Mouse (Mus musculus) stomach, adult 2 months (tissue): Measurements from ENCODE around the gene Nufip2. TPM values are rescaled to one million over a fixed set of nuclear protein-coding genes. Genes with fewer than 3 reads are reported as not detected.

Experiments
- polyA plus RNA-seq: library from polyadenylated mRNA; depleted of rRNA; stranded (reverse); fragments of >200 nt; gene quantifications from 2 replicates; pipeline ENCODE4 v1.2.3, GENCODE M21; 2012; rRNA removed

Nufip2 gene
- 3.7 and 4.9 TPM in 2 replicates for polyA plus RNA-seq

DNA sequence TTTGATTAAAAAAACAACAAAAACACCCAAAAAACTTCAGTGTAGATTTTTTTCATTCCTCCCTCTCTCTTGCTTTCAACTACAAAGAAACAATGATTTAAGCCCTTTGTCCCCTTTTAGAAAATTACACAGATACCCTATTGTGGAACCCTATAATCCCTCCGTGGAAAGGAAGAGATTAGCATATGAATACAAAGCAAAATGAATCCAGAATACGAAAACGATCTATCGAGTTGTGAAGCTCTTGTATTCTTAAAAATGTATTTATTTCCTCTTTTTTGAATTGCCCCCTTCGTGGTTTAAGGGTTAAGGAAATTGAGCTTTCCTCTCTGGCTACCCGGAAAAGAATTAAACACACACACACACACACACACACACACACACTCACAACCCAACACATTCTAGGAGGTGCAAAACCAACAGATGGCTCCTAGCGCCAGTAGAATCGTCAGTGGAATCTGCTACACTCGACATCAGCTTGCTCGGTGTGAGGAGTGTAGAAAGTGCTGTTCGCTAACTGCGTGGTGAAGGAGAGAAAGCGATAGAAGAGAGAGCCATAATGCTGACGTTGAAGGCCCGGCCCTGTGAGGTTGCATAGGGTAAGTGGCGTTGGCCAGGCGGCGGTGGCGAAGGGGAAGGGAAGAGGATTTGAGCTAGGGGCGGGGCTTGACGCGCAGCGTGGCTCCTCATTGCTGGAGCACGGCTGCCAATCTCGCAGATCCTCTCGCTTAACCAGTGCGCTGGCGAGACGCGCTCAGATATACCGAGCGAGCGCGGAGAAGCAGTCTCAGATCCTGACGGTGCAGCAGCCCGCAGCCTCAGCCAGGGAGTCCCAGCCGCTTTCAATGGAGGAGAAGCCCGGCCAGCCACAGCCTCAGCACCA, at the start of gene Nufip2:
Nufip2 (plus strand) TSS at position 773 of the 883 bp plus-strand sequence.

GRCm38 (mm10) chr11:77725183-77725582, 39.2 kb downstream of the Nufip2 start, which contains the start of gene Cryba1:
Cryba1 (minus strand) TSS chr11:77725283.

DNA sequence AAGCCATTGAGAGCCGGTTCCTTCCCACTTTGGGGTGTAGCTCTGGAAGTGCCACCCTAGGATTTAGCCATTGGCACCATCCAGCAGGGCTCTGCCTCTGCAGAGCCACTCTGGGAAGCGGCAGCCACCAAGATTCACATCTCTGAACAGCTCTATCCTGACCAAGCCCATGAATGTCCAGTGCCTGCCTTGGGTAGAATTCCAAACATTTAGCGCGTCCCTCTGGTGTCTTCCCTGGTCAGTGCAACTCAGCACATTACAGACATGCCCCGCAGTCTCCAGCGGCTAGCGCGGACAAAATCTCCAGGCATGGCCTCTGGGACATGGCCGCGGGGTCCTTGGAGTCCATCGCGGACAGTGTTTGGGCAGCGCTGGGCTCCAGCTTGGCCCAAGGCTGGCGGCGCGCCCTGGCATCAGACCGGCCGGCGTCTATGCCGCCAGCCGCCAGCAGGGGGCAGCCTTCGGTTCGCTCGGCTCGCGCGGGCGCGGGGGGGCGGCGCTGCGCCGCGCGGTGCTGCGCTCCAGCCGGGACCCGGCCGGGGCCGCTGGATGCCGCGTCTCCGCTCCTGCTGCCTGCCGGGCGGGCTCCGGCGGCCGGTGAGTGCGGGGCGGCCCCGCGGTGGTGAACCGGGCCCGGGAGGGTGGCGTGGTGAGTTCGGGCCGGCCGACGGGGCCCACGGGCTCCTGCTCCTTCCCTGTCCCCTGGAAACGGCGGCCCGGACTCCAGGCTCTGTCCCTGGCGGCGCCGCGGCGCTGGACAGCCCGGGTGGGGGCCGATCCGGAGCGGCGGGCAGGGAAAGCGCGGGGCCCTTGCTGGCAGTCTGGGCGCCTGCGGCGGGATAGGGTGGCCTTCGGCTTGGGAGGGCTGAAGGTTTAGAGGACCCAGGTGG, 77.1 kb downstream of the Nufip2 start, which contains the start of gene Myo18a:
Myo18a (plus strand) TSS at position 464 of the 890 bp plus-strand sequence.

GRCm38 (mm10) chr11:77787707-77788106, 101.8 kb downstream of the Nufip2 start, which contains the start of gene Gm10277:
Gm10277 (minus strand) TSS chr11:77787747.

Other genes starting within 250 kb of the Nufip2 start
- 3.1 and 5.0 TPM in 2 replicates for gene Coro6, start 223.7 kb upstream of the Nufip2 start, polyA plus RNA-seq
- 16.4 and 19.9 TPM in 2 replicates for gene Ankrd13b, start 196.5 kb upstream of the Nufip2 start, polyA plus RNA-seq
- 39.0 and 39.7 TPM in 2 replicates for gene Git1, start 192.6 kb upstream of the Nufip2 start, polyA plus RNA-seq
- 0.57 and 1.5 TPM in 2 replicates for gene Abhd15, start 171.0 kb upstream of the Nufip2 start, polyA plus RNA-seq
- gene Trp53i13, start 170.2 kb upstream of the Nufip2 start, polyA plus RNA-seq, result 13.9 and 21.6 TPM in 2 replicates
- not detected in 2 replicates for gene Gm10392, start 167.0 kb upstream of the Nufip2 start, polyA plus RNA-seq
- gene Taok1, start 78.3 kb upstream of the Nufip2 start, polyA plus RNA-seq, result 0.57 and 0.80 TPM in 2 replicates
- not detected in 2 replicates for gene Cryba1, start 39.1 kb downstream of the Nufip2 start, polyA plus RNA-seq
- 65.6 and 67.6 TPM in 2 replicates for gene Myo18a, start 77.1 kb downstream of the Nufip2 start, polyA plus RNA-seq
- not detected in 2 replicates for gene Gm10277, start 101.6 kb downstream of the Nufip2 start, polyA plus RNA-seq
- gene Pipox, start 207.9 kb downstream of the Nufip2 start, polyA plus RNA-seq, result 0.37 and 0.39 TPM in 2 replicates
- gene Sez6, start 244.6 kb downstream of the Nufip2 start, polyA plus RNA-seq, result 1.1 and 1.7 TPM in 2 replicates